Mouse (Mus musculus) ovary, postnatal 36 days (tissue): ENCODE data around the gene Tomt.

Experiments
- DNase-seq: peaks from one replicate; pipeline ENCODE4 v3.0.0; 2022; ENCODE audit warnings: low spot score, mixed read lengths

The Tomt gene

DNA sequence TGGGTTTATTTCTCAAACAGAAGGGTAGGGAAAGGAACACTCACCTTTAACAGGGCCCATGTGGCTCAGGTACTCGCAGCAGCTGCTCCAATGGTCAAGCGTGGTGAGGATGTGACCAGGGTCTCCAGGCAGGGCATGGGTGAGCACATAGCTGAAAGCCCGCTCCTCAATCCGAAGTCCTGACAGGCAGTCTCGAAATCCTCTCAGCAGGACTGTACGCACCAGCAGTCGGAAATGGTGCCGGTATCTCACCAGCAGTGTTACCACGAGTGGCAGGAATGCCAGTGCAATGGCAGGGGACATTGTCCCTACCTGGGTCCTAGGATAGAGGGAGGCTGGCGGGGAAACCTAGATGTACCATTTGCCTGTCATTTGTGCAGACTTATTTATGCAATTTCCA is 4.2 kb downstream of the Tomt start:
- no peak for DNase-seq

GRCm38 (mm10) chr7:101900331-101901097 is 5.6 kb downstream of the Tomt start:
- no peak for DNase-seq

- peak; percentile 92 for DNase-seq
Observed at GRCm38 (mm10) chr7:101896104-101897066, 9.8 kb downstream of the Tomt start.

DNA sequence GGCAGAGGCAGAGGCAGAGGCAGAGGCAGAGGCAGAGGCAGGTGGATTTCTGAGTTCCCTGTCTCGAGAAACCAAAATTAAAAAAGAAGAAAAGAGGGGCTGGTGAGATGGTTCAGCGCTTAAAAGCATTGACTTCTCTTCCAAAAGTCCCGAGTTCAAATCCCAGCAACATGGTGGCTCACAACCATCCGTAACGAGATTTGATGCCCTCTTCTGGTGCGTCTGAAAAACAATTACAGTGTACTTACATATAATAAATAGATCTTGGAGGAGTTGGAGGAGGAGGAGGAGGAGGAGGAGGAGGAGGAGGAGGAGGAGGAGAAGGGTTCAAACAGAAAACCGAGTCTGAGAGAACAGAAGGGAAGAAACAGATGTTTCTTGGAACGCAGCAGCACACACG is 10.5 kb downstream of the Tomt start:
- no peak for DNase-seq

DNA sequence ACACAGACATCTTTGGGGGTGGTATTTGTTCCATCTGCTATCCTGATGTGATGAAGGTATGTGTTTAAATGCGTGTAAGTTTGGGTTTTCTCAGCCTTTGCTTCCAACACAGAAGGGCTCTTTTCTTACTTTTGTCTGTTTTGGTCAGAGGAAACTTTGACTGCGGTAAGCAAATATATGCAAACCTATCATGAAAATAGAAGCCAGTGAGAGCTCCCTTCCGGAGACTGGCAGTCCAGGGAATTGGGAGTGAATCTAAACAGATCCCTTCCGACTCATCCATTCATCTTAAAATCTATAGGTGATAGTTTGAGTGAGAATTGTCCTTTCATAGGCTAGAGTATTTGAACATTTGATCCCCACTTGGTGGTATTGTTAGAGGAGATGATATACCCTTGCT is 17.7 kb downstream of the Tomt start:
- DNase-seq, result no peak

DNA sequence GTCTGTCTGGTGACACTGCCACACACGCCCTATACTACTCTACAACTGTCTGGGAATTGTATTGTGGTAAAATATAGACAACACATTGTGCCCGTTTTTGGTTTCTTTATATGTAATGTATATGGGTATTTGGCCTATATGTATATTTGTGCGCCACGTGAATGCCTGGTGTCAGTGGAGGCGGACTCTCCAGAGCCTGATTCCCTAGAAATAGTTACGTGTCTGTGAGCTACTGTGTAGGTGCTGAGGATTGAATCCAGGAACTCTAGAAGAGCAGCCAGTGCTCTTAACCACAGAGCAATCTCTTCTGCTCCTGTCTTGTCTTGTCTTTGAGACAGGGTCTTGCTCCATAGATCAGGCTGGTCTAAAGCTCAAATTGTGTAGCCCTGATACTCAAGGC is 19.9 kb downstream of the Tomt start:
- DNase-seq, result no peak

GRCm38 (mm10) chr7:101884160-101884559 is 22.0 kb downstream of the Tomt start:
- DNase-seq, result no peak

DNA sequence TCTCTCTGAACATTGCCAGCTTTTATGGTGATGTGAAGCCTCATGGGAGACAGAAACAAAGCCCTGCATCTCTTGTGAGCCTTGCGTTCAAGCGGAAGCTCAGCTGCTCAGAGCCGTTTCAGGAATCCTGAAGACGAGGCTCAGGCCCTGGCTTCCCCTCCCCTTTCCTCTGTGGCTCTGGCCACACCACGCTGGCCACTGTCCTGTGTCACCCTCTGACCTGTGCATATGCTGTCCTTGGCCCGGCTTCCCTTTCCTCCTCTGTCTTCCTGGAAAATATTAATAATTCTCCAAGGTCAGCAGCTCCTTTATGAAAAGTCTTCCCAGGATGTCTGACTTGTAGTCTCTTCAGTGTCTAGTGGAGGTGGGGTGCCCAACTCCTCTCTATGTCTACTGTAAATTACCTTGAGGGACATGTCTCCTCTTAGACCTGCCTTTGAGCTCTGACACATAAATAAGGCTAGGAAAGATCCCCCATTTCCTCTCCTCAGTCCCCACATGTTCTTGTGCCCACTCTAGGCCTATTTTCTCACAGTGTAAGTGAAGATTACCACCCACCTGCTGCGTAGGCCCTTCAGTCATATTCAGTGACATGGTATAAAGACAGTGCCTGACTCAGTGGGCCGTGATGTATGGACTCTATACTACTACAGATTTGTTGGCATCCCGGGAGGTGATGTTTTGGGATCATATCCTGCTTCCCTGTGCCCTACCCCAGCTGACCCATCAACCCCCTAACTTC is 23.6 kb downstream of the Tomt start:
- no peak for DNase-seq

GRCm38 (mm10) chr7:101880855-101881254 is 25.3 kb downstream of the Tomt start:
- no peak for DNase-seq

- no peak for DNase-seq
Observed at GRCm38 (mm10) chr7:101875978-101876377, 30.2 kb downstream of the Tomt start.

GRCm38 (mm10) chr7:101871296-101871695 is 34.9 kb downstream of the Tomt start:
- DNase-seq, result peak; percentile 27

DNA sequence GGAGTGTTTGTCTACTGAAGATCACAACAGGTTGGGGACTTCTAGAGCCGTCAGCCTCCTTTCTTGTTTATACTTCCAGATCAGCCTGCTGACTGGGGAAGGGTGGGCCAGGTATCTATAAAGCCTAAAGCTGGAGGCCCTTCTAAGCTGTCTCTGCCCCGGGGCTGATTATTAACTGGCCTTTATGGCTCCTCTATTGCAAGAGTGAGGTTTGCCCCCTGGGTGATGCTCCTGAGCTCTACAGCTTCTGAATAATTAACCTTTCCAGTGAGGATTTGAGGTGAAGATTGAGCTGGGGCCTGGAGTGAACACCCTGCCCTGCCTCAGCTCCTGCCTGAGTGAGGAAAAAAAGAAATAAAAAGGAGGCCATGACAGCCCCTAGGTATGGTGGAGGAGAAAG is 35.5 kb downstream of the Tomt start, which contains the start of gene Folr1:
Folr1 (minus strand) TSS at position 160 of the 400 bp plus-strand sequence.
- no peak for DNase-seq

DNA sequence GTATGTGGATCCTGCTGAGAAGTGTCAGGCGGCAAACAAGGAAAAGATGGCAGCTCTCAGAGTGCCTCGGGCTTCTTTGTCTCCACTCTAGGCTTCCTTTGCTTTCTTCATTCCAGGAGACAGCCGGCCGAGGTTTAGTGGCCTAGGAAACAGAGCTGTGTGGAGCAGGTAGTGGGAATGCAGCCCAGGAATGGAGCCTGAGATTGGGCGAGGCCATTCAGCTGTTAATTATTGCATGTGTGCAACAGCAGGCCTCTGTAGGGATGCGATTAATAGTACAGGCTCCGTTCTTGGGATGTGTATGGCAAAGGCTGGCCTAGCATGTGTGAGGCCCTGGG is 37.0 kb downstream of the Tomt start:
- no peak for DNase-seq

- DNase-seq, result peak; percentile 11
Observed at GRCm38 (mm10) chr7:101868241-101869162, 37.7 kb downstream of the Tomt start.

DNA sequence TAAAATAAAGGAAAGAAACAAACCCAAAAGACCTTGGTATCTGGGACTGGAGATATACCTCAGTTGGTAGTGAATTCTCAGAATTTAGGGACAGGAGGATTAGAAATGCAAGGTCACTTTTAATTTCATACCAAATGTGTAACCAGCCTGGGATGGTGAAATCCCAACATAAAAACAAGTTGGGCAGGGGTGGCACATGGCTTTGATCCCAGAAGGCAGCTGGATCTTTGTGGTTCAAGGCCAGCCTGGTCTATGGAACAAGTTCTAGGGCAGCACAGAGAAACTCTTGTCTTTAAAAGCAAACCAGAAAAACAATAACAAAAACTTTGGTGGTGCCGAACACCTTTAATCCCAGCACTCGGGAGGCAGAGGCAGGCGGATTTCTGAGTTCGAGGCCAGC is 38.7 kb downstream of the Tomt start:
- DNase-seq, result no peak

- DNase-seq, result no peak
Observed at GRCm38 (mm10) chr7:101866491-101867265, 39.5 kb downstream of the Tomt start.

GRCm38 (mm10) chr7:101863415-101863814 is 42.7 kb downstream of the Tomt start, which contains the start of gene Anapc15:
Gene Anapc15, plus strand, starts transcription at chr7:101863715.
- DNase-seq, result no peak

DNA sequence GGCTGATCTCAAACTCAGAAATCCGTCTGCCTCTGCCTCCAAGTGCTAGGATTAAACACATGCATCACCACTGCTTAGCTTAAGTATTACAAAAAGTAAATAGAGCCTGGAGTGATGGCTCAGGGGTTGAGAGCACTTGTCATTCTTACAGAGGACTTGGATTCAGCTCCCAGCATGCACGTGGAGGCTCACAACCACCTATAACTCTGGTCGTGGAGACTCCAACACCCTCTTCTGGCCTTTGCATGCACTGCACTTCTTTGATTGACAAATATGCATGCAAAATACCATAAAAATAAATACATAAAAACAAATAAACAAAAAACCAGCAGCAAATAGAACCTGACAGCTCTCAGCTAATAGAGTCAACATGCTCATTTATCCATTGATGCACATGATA is 43.9 kb downstream of the Tomt start:
- no peak for DNase-seq

GRCm38 (mm10) chr7:101860978-101861377 is 45.2 kb downstream of the Tomt start:
- DNase-seq, result no peak

DNA sequence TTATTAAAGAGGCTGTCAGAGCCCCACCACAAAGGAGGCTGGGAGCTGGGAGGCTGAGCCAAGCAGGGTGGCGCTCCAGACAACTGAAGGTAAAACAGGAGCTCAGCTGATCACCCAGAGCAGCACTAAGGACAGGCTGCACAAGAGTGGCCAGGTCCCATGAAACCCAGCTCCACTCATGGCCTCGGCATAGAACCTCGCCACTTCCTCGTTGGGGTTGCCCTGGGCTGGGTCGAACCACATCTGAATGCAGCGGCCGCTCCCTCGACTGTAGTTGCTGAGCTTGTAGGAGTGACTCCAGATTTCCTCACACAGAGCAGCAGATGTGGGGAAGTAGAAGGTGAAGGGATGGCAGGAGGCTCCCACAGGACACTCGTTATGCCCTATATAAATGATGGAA is 47.8 kb downstream of the Tomt start:
- no peak for DNase-seq
